Mouse (Mus musculus): Measurements from ENCODE around the gene Bcr.

GRCm38 (mm10) chr10:75170207-75170850 lies 109.9 kb downstream of the Bcr start:
- no peak for TF ChIP-seq GATA1 (IDR thresholded peaks at IDR 0.05; ENCODE audit: borderline replicate concordance, low read length)
- 0 out of 2 replicates have a peak, but pooled peaks have one; percentile 10 for TF ChIP-seq FLI1 (IDR thresholded peaks at IDR 0.05; ENCODE audit: low read length)
